Mouse (Mus musculus) spleen, postnatal 10 days (tissue): Measurements from ENCODE around the gene Xpnpep3.

Experiments used
- DNase-seq, 2 experiments: peaks; one replicate each; pipeline ENCODE4 v3.0.0; 2021 to 2022; ENCODE audit warnings: low spot score in 2 of 2

Gene Xpnpep3

DNA sequence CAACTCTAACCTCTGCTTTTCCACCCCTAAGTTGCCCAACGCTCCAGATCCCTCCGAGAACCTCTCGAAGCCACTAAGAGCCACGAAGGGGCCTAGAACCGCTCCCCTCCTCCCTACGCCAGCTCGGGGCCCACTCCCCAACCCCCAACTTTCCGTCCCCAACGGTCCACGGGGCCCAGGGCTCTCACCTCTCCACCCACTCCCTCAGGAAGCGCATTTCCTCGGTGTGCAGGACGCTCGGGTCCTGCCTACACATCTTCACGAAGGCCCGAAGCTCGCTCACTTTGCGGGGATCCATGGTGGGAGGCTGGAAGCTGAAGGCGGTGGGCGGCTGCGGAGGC, 671 bp upstream of the Xpnpep3 start:
- DNase-seq: no peak

DNA sequence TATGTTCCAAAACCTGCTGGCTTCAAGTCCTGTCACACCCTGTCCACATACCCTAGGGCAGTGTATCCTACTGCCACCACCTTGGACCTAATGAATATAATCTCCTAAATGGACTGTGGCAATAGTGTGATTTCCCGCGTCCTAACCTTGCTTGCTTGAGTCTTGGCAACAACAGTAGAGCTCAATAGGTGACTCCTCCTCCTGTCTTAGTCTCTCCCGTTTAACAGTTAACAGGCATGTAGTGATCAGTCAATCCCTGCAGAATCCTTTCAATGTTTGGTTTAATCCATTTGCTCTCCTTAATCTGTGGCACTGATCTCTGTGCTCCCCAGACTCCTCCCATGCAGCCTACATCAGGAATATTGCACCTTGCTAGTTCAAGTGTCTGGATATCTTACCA, 5.1 kb downstream of the Xpnpep3 start:
- no peak for DNase-seq

DNA sequence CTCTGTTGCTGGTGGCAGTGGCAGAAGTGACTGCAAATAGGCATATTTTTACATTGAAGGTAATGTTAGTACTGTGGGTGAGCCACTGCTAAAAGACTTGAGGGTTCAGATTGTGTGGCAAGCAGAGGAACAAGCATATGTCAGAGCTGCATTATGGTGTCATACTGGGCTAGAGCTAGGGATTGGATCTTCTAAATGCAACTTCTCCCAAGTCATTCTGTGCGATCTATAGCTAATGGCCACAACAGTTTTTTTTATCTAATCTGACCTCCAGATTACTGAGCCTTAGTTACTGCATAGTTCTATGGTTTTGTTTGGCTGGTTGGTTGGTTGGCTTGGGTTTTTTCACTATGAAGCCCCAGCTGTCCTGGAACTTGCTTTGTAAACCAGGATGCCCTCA, 8.3 kb downstream of the Xpnpep3 start, which contains the start of gene Dnajb7:
Gene Dnajb7 (minus strand): TSS at position 101 of the 400 bp plus-strand sequence.
- DNase-seq: no peak

DNA sequence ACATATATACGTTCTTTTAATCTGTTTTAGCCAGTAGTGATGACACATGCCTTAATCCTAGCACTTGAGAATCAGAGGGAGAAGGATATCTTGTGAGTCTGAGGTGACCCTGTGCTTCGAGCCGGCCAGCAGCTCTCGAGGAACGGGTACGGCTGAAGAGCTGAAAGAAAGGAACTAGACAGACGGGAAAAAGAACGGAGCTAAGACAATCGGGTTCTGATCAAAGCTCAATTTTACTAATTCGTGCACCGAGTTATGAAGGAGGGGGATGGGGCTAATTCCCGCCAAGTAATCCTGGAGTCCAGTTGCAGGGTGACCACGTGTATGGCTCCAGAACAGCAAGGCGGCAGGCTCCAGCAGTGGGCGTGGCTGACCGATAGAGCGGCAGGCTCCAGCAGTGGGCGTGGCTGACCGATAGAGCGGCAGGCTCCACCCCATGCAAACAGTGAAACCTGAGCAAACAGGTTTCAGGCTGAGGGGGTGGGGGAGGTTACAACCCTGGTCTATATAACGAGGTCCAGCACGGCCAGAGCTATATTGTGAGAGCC, 16.9 kb downstream of the Xpnpep3 start:
- peak; percentile 43 to 84 for DNase-seq

DNA sequence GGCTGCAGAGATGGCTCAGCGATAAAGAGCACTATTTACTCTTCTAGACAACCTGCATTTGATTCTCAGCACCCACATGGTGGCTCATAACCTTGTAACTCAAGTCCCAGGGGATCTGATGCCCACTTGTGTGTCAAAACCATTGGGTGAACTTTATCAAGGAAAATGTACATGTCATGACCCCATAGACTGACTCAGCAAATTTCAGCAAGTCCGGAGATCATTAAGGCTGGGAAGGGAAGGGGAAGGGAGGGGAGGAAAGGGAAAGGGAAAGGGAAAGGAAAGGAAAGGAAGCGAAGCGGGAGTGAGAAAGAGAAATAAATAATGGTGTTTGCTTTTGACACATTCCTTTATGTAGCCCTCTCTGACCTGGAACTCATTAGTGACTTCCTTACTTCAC, 18.1 kb downstream of the Xpnpep3 start:
- no peak for DNase-seq

DNA sequence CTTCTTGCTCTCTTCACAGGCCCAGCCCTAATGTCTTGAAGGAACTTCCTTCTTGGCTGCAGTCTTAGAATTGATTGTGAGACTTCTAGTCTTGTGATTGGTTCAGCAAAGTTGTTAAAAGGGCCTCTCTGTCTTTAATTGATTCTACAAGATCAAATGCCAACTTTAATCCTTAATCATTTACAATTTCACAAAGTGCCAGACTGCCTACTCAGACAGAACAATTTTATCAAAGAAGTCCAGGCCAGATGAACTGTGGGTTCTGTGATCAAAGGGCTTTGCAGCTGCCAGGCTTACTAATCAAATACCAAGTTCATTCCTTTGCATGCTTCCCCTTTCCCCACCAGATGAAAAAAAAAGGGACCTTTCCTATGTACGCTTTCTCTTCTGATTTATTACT, 21.5 kb downstream of the Xpnpep3 start:
- DNase-seq: no peak

DNA sequence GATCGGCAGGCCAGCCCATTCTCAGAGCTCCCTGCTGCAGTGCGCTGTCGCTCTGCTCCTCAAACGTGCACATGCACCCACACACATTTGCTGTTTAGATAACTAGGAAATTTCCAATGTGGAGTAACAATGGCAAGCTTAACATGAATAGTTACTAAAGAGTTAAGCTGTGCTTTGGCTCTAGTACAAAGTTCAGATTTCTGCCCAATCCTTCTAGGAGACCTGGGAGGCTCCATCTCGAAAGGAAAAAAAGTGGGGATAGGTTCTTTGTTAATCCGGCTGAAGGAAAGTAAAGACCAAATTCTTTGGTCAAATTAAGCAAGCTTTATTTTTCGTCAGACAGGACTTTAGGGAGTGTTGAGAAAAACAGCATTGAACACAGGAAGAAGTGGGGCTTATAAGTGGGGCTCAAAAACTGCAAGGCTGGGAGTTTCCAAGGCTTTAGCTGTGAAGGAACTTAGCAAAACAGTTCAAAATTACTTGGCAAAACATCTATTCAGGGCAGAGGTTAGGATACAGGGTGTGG, 22.3 kb downstream of the Xpnpep3 start:
- DNase-seq: no peak

DNA sequence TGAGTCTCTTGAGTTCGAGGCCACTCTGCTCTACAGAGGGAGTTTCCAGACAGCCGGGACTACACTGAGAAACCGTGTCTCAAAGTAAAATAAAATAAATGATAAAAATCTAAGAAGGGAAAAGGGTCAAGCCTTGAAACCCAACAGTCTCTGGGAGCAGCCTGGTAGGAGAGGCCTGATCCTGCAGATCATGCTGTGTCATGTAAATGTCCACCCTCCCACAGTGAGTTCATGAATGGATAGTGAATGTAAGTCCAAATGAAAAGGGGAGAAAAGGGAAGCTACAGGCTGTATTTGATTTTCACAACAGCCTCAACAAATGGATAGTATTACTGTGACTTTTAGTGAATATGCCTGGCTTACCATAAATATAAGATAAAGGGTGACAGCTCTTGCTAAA, 25.4 kb downstream of the Xpnpep3 start:
- DNase-seq: no peak

DNA sequence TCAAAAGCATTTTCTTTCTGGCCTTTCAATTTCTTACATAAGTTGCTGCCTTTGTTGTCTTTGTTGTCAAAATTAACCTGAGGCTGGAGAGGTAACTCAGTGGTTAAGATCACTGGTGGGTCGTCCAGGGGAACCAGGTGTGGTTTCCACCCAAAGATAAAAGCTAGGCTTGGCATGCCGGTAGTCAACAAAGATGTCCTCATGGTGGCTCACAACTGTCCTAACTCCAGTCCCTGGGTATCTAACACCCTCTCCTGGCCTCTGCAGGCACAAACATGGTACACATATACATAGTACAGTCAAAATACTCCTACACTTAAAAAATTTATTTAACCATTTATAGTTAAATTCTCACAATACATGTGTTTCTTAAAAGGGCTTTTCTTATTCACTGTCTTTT, 28.0 kb downstream of the Xpnpep3 start:
- DNase-seq: no peak

DNA sequence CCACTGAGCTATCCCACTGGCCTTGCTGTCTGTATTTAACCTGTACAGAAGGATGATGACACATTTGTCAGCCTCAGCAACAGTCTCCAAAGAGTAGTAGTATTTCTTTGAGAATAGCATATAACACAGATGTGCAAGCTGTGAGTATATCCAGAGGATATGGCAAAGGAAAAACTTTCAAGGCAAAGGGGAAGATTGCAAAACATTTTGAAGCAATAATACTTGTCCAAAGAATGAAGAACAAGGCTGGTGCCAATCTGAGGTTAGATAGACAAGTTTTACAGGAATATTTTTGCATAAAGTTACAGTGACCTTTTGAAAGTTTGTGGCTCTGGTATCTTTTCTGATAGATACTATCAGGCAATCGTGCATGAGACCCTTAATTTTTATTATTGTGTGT, 31.3 kb downstream of the Xpnpep3 start:
- DNase-seq: no peak

DNA sequence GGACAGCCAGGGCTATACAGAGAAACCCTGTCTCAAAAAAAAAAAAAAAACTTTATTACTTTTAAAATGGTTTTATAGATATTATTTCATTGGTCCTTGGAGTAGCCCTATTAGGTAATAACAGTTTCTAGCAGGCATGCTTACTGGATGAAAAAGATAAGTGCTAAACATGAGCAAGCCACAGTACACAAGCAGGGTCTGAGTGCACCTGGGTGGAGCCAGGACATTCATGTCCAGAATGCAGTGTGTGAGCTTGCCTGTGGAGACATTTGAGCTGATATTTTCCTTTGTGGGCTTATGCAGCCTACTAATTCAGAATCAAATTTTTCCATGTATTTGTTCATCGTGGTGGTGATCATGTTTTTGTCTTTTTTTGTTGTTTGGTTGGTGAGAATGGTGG, 38.4 kb downstream of the Xpnpep3 start:
- DNase-seq: no peak

DNA sequence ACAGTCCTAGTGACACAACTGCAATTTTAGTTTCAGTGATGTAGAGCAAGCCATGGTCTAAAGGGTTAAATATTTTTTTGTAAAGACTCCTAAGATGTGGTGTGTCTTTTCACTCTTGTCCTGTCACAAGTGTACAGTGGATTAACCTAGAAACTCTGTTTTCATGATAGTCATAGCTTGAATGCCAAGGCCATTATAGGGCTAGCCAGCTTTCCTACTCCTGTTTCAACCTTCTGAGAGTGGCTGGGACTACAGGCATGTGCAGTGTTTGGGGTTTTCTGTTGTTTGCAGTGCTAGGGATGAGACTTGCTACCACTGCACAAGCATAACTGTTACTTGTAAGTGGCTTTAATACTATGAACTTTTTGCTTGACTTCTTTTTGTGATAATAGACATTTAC, 39.3 kb downstream of the Xpnpep3 start:
- DNase-seq: no peak

DNA sequence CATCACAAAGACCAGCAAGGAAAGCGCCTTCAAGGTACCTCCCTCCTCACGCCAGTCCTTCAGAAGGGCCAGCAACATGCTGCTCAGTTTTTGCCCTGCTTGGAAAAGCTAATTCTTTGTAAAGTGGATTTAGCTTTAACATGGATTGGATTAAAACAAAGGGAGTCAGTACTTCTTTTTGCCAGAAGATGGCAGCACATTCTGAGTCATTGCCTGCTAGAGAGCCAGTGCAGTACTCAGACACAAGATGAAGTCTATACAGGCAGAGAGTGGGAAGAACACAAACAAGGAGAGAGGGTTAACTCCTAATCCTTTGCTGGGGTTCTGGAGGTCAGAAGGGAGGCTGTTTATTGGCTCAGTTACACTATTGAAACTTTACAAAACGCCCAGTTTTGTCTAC, 48.5 kb downstream of the Xpnpep3 start:
- peak; percentile 52 to 63 for DNase-seq

DNA sequence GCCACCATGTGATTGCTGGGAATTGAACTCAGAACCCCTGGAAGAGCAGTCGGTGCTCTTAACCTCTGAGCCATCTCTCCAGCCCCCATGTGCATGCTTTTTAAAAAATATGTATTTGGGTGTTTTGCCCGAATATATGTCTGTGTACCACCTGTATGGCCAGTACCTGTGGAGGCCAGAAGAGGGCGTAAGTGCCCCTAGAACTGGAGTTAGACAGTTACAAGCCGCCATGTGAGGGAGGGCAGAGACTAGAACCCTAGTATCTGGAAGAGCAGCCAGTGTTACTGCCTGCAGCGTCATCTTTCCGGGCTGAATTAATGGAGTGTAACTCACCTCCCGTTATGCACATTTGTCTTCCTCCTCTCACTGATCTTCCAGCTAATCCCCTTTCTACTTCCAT, 61.6 kb downstream of the Xpnpep3 start:
- peak in 1 of 2 experiments; percentile 30 for DNase-seq

DNA sequence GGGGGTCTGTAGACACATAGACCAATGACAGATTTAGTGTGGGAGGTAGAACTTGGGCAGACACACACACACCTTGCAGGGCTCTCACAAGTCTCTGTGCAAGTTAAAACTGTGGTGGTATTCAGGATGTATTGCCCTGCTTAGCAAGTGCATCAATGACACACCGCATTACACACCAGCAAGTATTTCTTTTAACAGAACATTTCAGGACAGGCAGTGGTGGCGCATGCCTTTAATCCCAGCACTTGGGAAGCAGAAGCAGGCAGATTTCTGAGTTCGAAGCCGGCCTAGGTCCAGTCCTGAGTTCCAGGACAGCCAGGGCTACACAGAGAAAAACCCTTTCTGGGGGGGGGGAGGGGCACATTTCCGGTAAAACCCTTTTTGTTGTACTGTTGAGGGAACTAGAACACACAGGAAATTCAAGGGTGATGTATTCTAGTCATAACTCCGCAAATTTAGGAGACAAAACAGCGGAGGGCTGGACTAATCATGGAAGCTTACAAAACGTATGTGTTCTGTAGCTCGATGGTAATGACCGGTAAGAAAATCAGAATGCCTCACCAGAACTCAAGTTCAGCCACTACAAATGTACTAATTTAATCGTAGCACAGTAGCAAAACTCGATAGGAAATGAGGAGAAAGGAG, 65.2 kb downstream of the Xpnpep3 start:
- no peak for DNase-seq

DNA sequence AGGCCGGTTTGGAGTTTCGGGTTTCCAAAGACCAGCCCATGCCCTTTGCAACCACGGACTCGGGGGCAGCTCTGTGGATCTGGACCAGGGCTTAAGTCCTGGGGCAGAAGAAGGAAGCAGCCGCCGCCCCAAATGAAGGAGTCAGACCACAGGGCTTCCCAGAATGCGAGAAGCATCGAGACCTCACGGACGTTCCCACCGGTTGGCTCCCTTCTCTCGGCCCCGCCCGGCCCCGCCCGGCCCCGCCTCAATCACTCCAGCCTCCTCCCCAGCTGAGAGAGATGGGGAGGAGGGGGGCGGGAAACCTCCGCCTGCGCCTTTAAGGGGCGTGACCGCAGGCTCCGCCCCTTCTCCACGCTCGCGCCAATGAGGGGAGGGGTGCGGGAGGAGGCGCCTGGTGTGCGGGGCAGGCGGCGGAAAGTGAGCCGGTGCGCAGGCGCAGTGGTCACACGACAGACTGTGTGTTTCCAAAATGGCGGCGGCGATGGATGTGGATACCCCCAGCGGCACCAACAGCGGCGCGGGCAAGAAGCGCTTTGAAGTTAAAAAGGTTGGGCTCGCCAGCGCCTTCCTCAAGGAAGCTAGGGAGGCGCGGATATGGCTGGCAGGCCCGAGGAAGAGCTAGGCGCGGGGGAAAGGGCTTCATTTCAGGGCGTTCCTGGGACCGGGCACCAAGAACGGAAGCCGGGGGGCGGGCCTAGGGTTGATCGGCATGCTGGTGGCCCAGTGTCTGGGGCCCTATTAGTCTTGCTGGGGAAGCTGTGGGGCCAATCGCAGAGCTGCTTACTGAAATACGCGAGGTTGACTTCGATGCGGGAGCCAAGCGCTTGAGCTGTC, 66.2 kb downstream of the Xpnpep3 start, which contains the start of gene Rbx1:
Gene Rbx1 (plus strand): TSS at position 396 of the 837 bp plus-strand sequence.
- DNase-seq: peak; percentile 99

DNA sequence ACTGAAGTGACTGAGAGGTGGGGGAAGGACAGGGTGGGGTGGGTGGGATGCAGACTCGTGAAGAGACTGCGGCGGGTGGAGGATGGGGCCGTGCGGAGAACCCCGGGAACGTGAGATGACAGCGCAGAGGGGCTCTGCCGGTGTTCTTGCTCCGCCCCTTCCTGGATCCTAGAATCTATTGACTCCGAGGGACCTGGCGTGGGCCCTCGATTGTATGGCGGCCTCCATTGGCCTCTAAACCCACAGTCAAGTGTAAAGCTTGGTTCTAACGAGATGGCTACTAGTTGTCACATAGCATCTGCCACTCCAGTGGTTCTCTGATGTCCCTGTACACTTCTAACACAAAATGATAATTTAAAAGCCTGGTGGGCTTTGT, 66.8 kb downstream of the Xpnpep3 start:
- no peak for DNase-seq

DNA sequence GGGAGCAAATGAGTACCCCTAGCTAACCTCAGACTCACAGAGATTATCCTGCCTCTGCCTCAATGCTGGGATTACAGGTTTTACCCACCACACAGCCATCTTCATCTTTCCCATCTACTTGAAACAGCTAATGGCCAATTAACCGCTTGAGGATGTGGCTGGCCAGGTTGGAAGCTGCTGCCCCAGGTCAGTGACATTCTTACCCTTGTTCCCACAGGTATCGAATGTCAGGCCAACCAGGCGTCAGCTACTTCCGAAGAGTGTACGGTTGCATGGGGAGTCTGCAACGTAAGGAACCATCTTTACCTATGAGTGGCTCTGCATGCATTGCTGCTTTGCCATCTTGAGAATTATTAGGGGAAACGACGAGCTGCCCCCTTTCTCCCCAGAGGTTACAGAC, 70.8 kb downstream of the Xpnpep3 start:
- no peak for DNase-seq

DNA sequence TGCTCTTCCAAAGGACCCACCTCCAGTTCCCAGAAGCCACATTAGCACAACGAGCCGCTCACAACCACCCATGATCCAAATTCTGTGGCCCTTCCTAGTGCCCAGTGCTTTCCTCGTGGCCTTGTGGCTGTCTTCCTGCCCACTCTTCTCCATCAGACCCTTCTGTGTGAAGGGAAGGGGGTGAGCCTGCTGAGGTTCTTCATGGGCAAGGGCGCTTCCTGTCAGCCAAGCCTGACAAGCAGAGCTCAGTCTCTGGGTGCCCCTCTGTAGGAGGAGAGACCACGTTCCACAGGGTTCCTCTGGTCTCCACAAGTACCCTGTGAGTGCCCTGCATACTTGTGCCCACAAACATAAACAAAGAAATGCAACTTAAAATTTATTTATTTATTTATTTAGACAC, 72.3 kb downstream of the Xpnpep3 start:
- no peak for DNase-seq

DNA sequence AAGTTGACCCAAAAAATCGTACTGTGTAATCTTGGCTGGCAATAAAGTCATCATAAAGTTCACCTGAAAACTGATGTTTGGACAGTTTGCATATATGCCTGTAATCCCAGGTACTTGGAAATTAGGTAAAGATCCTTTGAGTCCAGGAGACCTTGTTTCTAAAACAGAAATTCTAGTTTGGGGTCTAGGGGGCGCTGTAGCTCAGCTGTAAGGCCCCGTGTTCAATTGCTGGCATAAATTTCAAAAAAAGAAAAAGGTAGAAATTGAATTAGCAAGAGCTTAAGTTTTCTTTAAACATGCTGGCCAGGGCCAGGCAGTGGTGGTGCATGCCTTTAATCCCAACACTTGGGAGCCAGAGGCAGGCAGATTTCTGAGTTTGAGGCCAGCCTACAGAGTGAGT, 75.7 kb downstream of the Xpnpep3 start:
- peak in 1 of 2 experiments; percentile 56 for DNase-seq

DNA sequence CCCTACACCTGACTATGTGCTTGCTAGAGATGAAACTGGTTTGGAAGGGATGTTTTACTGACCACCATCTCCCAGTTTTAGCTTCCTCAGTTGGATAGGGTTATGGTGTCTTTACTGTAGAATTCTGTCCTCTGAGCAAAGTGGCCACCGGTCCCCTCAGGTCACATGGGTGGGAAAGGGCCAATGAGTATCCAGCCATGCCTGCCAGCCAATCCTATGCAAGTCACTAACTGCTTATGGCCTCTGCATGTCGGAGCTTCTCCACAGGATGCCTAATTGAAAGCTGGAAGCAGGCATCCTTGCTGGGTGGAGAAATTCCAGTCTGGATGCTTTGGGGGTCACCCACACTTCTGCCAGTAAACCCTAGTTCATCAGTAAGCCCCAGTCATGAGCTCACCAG, 76.7 kb downstream of the Xpnpep3 start:
- no peak for DNase-seq

DNA sequence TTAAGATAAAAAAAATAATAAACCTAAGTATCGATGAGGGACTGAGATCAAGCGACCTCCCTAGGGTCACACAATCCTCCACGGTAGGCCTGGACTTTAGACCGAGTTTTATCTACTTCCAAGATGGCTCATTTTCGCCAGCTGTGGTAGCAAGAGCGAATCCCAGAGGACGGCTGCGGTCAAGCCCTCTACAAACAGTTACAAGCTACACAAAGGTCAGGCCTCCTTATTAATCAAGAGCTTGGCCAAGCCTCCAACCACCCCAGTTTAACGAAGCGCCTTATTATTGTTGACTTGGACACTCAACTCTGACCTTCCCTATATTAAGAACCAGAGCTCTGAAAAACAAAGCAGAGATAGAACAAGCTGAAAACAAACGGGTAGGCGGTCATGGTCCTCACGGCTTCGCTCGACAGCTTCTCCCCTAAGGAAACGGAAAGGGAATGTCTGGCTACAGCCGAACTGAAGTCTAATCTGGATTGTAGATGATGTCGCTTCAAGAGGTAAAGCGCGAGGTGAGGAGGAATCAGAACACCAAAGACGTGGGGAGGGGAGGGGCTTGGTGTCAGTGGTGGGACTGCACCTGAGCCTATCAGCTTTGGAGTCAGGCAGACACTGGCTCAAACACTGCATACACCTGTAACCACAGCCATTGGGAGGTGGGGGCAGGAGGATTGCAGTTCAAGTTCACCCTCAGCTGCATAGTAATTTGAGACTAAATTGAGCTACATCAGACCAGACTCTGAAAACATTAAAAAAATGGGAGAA, 79.7 kb downstream of the Xpnpep3 start:
- no peak for DNase-seq
